Mouse (Mus musculus) left cerebral cortex, postnatal 10 days (tissue): ENCODE measurements around the gene Rxra. TPM values are rescaled to one million over a fixed set of nuclear protein-coding genes. Genes with fewer than 3 reads are reported as not detected.

Source experiments
- DNase-seq, 2 experiments: peaks; one replicate each; pipeline ENCODE4 v3.0.0; 2021 to 2022; ENCODE audit warnings: low spot score in 2 of 2, mixed read lengths in 1 of 2; ENCODE audit errors: extremely low spot score in 1 of 2
- intact Hi-C: fragments of 180-260 bp; cut with DNase I; formaldehyde crosslinking; loops from one replicate; pipeline ENCODE4 v1.15.1; 2025
- total RNA-seq, 2 experiments: library from RNA; stranded (reverse); gene quantifications; 2 replicates each; pipeline ENCODE4 v1.2.3; 2021

Gene Rxra
- total RNA-seq, 2 experiments from 2014 or later = 10.8 to 12.2 TPM

DNA sequence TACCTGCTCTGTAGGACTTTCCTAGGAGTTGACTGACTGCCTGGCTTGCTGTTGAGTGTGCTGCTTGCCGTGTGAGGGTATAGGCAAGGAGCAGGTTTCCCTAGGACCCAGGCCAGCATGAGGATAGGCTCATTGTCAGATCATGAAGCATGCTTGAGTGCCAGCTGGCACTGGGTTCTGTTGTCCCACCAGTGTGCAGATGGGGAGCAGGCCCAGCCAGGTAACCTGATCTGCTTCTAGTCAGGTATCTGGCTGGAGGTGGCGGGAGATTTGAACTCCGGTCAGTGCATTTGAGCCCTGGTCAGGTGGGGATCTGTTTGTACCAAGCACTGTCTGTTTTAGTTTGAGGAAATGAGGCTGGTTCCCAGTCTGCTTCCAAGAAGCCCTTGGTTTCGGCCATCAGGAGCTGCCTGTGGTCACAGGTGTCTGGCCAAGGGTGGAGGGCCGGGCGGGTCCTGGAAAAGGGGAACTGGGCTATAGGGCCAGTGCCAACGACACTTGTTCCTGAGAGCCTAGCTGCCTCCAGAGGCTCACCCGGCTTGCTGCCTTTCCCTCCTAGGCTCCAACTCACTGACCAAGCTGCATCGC is 48.6 kb downstream of the Rxra start:
- DNase-seq = no peak
- intact Hi-C loops = no loop called here

DNA sequence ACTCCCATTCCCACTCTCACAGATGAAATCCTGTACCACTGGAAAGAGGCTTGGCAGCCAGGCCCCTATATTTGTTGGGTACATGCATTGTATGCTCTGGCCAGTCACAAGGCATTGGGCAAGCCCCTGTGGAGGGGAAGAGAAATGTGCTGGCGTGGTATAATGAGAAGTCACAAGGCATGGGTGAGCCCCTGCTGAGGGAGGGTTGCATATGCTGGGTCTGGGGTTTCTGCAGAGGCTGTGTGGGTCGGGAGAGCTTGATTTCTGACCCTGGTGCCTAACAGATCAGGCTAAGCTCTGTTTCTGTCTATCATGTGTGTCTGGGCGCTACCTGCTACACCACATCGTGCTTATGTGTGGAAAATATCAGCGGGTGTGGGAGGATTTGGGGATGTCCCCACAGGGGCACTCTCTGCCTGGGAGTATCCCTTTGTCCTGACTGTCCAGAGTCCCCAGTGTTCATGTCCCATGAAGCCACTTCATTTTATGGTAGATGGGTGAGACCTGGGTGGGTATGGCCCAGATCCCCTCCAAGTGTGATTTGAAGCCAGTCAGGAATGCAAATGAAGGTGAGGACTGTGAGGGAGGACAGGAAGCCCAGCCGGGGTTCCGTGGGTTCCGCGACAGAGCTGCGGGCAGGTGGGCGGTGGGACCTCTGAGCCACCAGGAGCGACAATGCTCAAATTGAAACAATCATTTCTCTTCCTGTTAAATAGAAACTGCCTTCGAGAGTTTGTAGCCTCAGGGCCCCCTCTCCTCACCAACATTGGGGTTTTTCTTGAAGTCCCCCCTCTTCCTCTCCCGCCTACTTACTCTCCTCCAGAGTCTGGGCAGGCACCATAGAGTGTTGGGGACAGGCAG is 52.0 kb downstream of the Rxra start:
- intact Hi-C loops = no loop called here
- DNase-seq = no peak

DNA sequence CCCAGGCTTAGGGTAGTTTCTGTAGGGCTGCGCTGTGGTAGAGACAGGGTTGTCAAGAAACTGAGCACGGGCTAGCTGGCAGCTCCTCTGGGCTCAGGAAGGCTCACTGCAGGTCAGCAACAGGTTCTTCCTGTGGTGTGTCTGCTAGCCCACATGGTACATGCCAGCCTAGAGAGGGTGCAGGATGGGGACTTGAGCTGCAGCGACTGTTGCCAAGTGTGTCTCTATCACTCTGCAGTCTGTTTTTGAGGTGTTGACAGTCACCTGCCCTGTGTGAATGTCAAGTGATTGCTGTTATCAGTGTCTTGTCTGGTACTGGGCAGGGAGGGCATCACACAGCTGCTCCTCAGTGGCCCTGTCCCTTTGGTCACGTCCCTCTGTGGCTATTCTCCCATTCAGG is 52.8 kb downstream of the Rxra start:
- no peak for DNase-seq
- intact Hi-C loops = no loop called here

DNA sequence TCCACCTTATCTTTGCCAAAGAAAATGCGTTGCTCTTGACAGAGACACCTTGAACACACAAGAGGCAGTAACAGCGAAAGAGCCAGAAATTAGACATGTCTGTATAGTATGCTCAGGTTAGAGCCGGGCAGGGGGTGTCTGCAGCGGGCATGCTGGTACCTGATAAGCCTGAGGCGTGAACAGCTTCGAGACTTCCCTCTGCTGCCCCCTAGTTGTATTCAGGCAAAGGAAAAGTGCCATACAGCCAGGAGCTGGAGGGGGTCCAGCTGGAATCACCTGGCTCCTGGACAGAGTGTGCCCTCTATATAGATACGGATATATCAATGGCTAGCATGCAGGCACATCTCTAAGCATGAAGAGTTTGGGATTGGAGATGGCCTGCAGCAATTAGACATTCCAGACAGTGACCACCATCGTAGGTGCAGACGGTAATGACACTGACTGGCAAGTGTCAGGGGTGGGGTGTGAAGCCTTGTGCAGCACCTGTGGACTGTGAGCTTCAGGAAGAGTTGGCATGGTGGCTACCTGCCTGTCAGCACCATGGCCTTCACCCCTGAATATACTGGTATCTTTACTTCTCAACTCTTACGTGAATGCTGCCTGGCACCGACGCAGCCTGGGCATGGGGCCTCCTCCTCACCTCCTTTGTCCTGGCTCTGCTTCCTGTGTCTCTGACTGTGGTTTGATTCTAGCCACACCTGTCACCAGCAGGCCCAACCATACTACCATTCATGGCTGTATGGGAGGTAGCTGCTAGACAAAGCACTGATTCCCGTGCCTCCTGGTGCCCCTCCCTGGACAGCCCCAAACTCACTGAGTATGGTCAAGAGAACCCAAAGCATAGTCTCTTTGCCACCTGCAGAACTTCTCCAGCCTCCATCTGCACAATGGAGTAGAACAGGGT is 54.0 kb downstream of the Rxra start:
- DNase-seq = peak in 1 of 2 experiments; percentile 49
- intact Hi-C loops = no loop called here

DNA sequence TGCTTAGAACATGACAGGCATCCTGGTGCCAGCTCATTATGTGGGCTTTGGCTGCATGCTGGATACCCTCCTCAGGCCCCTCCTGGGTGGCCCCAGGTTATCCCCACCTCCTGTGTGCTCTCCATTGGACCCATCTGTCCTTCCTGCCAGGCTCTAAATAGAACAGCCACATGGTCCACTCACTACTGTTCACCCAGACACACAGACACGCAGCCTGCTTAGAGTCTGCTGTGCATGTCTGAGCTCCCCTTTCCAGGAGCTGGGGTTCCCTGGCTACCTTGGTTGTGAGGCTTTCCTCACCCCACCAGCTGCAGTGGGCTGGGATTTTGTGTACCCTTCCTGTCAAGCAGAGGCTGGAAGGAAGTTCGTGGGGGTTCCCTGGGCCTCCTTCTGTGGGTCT is 56.8 kb downstream of the Rxra start:
- intact Hi-C loops = no loop called here
- no peak for DNase-seq

DNA sequence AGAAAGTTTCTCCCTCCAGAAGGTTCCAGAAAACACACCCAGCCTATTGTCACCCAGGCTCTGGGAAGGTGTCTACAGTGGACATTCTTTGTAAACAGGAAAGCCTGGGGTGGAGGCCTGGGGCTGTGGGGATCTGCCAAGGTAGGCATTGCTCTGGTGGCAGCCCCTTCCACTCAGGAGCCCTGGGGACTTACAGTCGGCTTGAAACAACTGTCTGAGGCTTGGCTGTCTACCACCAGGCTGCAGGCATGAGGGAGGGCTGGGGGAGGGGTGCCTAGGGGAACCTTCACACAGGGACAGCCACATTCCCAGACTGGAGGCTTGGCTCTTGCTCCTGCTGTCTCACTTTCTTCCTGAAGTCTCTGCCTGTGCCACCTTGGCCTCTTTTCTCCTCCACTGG is 58.1 kb downstream of the Rxra start:
- no peak for DNase-seq
- intact Hi-C loops = no loop called here

DNA sequence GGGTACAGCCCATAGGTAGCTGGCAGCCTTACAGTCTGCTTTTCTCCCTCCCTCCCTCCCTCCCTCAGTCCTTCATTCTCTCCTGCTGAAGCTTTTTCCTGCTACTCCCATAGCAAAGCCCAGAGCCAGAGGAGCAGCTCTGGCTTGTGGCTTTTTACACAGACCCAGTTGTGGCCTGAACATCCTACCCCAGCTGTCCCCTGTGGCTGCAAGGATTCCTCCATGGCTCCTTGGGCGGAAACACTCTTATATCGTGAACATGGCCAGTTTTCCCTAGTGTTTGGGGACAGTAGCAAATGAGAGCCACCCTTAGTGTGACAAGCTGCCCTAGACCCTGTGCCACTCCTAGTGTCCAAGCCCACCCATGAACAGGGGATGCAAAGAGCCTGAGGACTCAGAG is 58.6 kb downstream of the Rxra start:
- no peak for DNase-seq

DNA sequence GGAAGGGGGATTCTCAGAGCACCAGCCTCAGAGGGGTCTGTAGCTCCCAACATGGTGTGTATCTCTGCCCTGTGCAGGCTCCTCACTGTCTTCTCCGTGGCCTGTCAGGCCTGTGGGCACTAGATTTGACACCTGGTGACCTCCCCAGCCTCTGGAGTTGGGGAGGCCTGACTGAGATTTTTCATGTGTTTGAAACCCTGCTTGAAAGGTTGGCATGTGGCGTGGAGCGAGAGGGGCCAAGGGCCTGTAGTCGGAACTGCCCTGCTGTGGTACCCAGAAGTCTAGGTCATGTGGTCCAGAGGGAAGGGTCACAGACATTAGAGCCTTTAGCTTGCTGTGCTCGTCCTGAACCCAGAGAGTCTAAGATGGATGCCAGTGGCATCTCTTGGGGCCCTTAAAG is 60.6 kb downstream of the Rxra start:
- intact Hi-C loops = no loop called here
- DNase-seq = no peak

More for the DNA sequence above, 58.6 kb downstream of the Rxra start:
- intact Hi-C loops = no loop called here

DNA sequence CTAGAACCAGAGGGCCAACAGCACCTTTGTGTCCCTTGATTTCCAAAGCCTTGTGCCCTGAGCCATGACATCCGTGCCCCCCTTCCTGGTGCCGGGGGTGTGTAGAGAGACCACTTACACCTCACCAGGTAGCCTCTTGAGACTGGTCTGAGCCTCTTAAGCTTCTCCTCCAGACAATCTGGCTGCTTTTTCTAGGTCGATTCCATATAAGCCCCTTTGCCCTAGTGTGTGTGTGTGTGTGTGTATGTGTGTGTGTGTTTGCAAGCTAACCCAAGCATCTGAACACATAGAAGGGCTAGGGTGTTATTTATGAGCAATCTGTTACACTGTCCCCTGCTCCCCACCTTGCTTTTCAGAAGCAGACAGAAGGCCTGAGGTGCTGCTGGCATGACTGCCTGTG is 62.2 kb downstream of the Rxra start:
- DNase-seq = no peak
- intact Hi-C loops = no loop called here

DNA sequence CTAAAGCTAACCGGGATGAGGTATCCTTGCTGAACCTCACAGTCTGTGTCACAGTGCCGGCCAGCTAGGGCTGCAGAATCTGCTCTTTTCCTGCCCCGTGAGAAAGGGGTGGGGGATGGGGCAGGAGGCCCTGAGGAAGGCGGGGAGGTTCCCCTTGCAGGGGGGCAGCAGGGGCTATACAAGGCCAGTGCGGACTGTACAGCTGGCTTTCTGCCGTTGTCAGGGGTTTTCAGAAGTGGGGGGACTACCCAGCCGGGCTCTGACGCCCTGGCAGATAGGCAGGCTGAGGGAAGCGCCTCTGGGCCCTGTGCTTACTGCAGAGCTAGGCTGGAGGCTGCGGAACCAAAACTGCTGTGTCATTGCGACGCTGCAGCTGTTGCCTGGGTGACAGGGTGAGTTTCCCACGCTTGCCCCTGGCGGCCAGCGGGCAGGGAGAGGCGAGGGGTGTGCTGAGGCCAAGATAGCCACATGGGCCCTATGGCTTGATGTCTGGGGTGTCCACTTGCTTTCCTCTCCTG is 63.9 kb downstream of the Rxra start:
- DNase-seq = peak; percentile 79 to 88
- intact Hi-C loops = no loop called here

DNA sequence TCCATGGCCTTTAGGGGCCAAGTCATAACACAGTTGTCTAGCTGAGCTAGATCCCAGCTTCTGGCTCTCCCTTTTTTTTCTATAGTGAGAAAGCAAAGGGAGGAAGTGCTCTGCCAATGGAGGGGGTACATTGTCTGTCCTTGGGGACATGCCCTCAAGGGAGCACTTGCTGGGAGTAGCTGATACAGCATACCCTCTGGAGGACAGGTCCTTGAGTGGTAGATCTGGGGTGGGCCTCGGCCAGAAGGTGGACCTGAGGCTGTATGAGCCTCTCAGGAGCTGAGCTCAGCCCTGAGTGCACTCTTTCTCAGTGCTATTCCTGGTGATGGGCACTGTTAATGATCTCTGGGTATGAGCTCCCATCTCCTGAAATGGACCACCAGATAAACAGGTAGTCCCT is 66.9 kb downstream of the Rxra start:
- no peak for DNase-seq
- intact Hi-C loops = no loop called here

DNA sequence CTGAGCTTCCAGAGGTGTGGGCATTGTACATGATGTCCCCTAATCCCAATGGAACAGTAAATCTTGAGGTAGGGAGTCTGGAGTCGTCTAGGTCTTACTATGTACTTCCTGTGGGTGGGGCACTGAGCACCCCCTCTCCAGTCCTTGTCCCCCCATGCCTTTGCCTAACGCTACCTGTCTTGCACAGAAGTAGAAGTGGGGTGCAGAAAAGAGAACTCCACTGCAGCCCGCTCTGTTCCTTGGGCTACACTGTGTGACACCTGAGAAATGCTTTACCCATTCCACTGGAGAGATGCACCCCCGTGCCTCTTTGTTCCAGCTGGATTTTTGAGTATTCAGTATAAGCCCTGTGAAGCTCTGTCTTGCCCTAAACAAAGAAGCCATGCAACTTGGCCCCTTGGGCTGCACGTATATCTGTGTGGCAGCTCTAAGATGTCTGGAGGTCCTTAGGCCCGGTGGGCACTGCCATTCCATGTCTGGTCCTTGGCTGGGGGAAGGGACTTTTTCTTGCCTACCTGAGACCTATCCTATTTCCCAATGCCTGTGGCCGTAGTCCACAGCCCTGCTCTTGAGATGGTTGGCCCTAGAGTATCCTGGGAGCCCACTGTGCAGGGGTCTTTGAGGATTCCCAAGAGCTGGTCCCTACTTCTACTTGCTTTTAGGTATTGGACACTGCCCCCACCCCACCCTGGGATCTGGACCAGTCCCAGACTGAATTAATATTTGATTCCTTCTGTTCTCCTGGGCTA is 67.8 kb downstream of the Rxra start:
- no peak for DNase-seq
- intact Hi-C loops = no loop called here

DNA sequence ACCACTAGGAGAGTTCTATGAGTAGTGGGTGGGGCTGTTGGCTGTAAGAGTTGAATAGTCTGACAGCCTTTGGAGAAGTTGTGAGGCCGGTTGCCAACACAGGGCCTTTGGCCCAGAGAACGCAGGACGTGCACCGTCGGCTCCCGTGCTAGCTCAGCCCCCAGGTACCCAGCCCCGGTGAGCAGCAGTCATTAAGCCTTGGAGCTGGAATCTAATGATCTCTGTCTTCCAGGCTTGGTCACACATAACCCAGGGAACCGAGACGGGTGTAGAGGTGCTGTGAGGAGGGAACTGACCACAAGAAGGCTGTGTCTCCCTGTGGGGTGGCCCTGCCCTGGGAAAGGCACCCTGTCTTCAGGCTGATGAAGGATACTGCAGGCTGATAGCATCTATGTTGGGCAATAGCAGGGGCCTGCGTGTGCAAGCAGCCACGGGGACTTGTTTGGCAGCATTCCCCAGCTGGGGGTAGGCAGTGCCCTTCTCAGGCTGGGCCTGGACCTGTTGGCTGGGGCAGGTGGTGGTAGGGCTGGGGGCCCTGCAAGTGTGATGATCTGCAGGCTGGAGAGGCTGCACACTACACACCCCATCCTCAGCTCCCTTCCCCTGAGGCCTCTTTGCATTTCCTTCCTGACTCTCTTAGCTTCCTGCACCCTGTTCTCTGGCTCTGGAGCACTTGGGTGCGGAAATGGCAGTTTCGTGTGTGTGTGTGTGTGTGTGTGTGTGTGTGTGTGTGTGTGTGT is 68.5 kb downstream of the Rxra start:
- DNase-seq = no peak
- intact Hi-C loops = no loop called here

DNA sequence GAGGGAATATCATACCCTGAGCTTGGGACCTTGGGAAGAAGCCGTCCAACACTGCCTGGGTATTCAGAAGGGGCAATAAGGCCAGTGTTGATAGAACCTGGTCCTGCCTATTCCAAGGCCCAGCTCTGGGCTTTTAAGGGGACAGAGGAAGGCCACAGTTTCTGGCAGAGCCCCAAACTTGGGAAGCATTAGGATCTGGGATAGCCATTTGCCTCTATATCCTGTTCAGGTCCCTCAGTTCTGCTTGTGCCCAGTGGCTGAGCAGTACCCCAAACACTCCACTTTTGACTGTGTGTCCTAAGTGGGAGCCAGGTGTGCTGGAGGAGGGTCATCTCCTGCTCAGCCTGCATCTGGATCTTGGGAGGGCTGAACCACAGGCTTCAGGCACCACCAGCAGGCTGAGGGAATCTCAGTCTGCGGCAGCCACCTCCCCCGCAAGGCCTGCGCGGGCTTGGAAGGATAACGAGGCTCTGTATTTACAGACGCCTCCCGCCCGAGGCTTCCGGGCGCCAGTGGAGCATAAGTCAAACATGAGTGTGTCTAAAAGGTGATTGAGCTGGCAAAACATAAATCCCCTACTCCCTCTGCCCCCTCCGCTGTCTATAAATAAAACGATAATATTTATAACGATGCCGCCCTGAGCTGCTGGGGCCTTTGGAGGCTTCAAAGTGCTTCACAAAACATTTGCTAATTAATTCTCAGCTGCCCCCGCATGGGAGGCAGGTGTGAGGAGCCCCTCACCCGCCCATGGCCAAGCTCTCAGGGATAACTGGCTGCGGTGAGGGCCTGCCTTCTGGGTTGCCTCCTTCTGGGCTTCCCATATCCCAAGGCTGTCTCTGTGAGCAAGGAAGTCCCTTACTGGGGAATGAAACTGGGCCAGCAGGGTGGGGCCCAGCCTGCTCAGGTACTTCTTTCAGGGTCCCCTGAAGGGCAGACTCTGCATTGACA is 69.7 kb downstream of the Rxra start:
- peak in 1 of 2 experiments; percentile 70 for DNase-seq
- intact Hi-C loops = no loop called here

DNA sequence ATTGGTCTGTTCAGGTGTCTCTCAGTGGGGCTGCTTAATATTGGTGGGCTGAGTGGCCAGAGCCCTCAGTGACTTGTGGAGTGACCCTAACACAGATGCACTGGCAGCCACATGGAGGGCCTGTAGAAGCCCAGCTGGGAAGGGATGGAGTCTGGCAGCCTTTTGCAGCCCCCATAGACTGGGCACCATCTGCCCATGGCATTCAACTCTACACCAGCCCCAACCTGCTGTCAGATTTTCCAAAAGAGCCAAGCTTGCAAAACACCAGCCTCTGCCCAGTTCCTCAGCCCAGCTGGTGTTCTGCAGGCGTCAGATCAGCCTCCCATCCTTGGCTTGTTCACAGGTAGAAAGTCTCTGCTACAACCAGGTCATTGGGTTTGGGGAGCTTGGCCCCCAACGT is 70.6 kb downstream of the Rxra start:
- peak in 1 of 2 experiments; percentile 31 for DNase-seq
- intact Hi-C loops = no loop called here

DNA sequence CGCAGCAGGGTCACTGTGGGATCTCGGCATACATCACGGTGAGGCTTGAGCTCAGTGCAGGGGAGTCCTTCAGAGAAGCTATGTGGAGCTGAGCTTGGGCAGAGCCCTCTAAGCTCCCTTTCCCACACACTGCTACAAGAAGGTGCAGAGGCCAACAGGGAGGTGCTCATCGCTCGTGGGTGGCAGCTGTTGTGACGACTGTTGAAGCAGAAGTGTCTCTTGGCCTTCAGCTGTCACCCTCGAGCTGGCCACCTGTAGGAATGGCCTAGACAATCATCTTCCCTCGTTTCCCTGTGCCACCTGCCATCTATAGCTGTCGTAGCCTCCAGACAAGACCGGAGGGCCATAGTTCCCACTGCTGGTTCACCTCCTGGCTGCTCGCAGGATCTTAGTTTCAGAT is 72.7 kb downstream of the Rxra start:
- intact Hi-C loops = no loop called here
- no peak for DNase-seq
